Mouse (Mus musculus): ENCODE data around the gene Megf6.

Megf6 gene

GRCm38 (mm10) chr4:154239199-154239598, 68.7 kb downstream of the Megf6 start:
- in situ Hi-C loops (cut with MboI; ENCODE audit: unreplicated experiment in 2 of 2) = no loop called here

- in situ Hi-C loops (cut with MboI; ENCODE audit: unreplicated experiment in 2 of 2) = no loop called here
Measured at GRCm38 (mm10) chr4:154240608-154241007, 70.1 kb downstream of the Megf6 start.

GRCm38 (mm10) chr4:154245342-154245741, 74.8 kb downstream of the Megf6 start:
- in situ Hi-C loops (cut with MboI; ENCODE audit: unreplicated experiment in 2 of 2) = no loop called here

DNA sequence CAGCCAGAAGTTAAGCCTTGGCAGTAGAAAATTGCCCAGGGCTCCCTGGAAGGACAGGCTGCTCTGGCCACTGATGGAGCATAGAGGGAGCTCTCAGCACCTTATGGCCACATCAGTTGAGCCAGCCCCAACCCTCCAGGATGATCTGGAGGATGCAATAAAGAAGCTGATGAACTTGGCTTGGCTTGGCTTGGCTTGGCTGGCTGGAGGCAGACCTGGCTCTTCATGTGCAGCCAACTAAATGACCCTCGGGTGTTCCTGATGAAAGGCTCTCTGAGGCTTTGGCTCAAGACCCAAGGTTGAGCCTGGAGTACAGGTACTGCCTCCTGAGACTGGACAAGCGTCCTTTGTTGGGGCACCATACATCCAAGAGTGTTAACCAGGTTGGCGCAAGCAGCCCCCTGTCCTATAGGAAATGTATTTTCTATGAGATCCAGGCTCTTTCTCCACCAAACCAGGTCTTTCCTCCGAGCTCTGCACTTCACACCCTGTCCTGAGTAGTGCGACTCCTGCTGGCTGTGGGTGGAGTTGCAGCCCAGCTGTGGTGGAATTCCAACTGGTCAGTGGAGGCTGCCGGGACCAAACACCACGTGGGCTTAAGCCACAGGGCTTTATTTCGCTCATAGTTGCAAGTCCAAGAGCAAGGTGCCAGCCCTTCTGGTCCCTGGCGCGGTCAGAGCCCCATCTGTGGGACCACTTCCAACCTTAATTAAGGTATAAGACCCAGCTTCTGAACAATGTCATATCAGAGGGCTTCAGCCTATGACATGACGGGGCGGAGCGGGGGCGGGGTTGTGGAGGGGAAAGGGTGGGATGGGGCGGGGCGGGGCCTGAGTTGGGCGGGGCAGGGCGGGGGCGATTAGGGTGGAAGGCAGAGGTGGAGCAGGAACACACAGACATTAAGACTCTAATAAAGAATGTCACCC, 75.8 kb downstream of the Megf6 start:
- in situ Hi-C loops (cut with MboI; ENCODE audit: unreplicated experiment in 2 of 2) = no loop called here

DNA sequence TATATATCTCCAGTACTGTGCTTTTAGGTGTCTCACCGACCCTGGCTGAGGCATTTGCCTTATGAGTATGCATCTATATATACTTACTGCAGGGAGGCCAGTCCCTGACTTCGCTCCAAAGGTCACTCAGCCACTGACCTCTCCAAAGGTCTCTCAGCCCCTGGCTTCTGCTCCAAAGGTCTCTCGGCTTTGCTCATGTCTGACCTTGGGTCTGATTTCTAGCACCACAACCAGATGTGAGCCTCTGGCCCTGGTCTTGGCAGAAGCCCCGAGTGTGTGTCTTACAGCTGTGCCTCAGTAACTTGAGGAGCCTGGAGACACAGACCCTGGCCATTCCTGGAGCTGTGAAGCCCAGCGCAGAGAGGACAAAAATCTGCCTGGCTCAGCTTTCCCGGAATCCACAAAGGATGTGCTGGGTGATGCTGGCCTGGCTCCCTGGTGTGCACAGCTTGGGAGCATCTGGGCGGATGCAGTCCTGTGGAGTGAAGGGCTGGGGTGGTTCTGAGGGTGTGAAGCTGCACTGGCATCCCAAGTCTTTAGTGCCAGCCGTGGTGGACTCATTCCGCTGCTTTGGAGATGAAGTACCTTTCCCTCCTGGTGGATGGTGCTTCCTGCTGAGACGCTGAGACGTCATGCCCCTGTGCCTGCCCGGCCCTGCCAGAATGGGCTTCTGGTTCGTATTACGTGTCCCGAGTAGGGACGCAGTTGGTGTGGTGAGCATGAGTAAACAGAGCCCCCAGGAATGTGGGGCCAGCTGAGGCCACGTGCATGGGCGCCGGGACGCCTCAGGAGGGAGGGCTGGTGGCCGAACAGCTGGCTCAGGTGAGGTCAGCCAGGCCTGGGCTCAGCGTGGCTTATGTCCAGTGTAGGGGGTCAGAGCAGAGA, 76.9 kb downstream of the Megf6 start:
- in situ Hi-C loops (cut with MboI; ENCODE audit: unreplicated experiment in 2 of 2) = no loop called here

- in situ Hi-C loops (cut with MboI; ENCODE audit: unreplicated experiment in 2 of 2) = no loop called here
Measured at GRCm38 (mm10) chr4:154248092-154248805, 77.7 kb downstream of the Megf6 start.

- in situ Hi-C loops (cut with MboI; ENCODE audit: unreplicated experiment in 2 of 2) = no loop called here
Measured at GRCm38 (mm10) chr4:154249316-154249715, 78.8 kb downstream of the Megf6 start.

DNA sequence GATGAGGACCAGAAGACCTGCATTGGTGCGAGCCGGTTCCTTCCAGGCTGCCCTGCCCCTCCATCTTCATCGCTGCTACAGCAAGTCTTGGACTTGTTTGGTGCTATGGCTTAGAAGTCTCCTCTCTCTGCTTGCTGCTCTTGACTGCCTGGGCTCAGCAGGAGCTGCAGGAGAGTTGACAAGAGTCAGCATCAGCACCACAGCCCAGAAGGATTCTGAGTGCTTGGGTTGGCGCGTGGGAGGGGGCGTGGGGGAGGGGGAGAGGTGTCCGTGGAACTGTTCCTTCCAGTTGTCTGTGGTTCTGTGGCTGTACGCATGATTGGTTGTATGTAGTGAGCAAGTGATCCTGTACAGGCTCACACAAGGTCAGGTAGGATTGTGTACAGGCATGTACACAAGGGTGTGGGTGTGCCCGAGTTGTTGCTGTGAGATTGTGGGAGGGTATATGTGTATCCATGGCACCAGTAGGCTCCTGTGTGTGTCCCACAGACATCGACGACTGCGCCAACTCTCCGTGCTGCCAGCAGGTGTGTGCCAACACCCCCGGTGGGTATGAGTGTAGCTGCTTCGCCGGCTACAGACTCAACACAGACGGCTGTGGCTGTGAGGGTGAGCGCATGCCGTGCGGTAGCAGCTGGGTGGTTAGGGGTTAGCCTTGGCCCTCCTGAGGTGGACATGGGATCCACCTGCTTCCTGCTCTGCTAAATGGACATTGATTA, 82.2 kb downstream of the Megf6 start:
- in situ Hi-C loops (cut with MboI; ENCODE audit: unreplicated experiment in 2 of 2) = no loop called here

GRCm38 (mm10) chr4:154260755-154261154, 90.2 kb downstream of the Megf6 start:
- in situ Hi-C loops (cut with MboI; ENCODE audit: unreplicated experiment in 2 of 2) = no loop called here

DNA sequence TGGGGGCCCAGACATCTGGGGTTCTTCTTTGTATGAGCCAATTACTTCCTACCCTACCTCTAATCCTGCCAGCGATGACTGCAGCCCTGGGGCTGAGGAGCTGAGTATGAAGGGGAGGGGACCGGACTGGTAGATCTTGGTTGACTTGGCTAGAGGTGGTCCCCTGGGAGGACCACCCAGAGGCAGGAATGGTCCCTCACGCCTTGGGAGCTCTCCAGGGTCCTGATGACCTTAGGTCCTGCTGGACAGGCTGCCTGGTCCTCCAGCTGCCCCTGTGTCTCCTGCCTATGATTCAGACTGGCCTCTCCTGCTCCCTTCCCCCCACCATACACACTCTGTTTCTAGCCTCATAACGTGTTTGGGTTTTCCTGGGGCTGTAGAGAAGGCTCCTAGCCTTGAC, 91.5 kb downstream of the Megf6 start:
- in situ Hi-C loops (cut with MboI; ENCODE audit: unreplicated experiment in 2 of 2) = no loop called here

GRCm38 (mm10) chr4:154267511-154267910, 97.0 kb downstream of the Megf6 start:
- in situ Hi-C loops (cut with MboI; ENCODE audit: unreplicated experiment in 2 of 2) = no loop called here

DNA sequence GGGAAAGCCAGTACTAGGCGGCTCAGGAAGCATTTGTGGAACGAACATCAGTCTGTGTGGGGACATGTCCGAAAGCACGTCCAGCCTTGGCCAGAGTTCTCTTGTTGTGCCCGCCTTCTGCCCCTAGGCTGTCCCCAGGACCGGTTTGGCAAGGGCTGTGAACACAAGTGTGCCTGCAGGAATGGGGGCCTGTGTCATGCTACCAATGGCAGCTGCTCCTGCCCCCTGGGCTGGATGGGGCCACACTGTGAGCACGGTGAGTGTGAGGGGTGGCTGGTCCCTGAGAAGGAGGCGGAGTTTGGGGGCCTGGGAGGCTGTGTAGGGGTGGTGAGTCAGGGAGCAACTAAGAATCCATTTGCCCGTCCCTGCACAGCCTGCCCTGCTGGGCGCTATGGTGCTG, 99.0 kb downstream of the Megf6 start:
- in situ Hi-C loops (cut with MboI; ENCODE audit: unreplicated experiment in 2 of 2) = no loop called here

- in situ Hi-C loops (cut with MboI; ENCODE audit: unreplicated experiment in 2 of 2) = no loop called here
Measured at GRCm38 (mm10) chr4:154273000-154273399, 102.5 kb downstream of the Megf6 start.

DNA sequence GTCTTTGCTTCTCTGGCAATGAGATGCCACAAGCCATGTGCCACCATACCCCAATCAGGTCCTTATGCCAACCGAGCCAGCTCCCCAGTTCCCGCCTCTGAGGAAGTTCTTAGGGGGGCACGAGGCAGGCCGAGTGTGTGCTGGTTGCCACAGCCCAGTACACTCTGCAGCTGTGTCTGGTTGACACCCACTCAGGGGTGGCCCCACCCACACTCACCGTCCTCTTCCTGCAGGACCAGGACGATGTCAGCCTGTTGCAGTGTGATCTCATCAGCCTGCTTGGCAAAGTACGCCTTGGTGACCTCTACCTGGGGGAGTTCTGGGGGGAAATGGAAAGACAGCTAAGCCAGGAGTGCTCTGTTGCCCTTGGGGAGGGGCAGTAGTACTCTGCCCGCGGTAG, 109.0 kb downstream of the Megf6 start:
- in situ Hi-C loops (cut with MboI; ENCODE audit: unreplicated experiment in 2 of 2) = no loop called here

DNA sequence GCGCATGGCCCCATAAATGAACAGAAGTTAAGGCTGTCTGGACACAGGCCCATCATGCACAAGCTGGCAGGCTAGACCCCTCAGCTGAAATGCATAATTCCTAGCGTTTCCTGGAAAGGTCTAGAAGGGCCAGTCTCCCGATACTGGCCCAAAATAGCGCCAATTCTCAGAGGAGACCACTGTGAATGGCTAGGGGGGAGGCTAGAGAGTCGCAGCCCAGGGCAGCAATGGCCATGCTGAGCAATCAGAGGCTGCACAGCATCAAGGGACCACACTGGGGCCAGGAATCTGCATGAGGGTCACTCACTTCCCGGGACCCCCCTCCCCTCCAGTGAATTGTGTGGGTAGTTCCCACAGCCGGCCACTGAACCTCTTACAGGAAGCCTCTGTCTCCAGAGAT, 113.1 kb downstream of the Megf6 start:
- in situ Hi-C loops (cut with MboI; ENCODE audit: unreplicated experiment in 2 of 2) = no loop called here

DNA sequence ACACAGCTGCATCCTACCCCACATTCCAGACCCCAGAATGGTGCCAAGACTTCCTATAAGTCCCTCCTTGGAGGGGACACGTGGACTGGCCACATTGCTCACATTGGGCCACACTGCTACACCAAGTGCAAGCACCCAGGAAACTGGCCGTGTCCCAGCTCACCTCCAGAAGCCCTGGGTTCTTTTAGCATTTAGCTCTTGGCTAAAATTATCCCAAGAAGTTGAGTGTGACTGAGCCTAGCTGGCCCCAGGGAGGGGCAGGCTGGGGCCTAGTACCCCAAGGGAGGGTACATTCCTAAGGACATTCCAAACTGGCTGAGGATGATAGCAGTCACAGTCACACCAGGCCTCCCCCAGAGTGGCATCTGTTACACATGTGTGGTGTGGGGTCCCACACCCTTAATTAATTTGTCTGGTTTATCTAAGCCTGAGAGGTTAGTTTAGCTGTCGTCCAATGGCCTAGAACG, 123.2 kb downstream of the Megf6 start:
- in situ Hi-C loops (cut with MboI; ENCODE audit: unreplicated experiment in 2 of 2) = no loop called here

DNA sequence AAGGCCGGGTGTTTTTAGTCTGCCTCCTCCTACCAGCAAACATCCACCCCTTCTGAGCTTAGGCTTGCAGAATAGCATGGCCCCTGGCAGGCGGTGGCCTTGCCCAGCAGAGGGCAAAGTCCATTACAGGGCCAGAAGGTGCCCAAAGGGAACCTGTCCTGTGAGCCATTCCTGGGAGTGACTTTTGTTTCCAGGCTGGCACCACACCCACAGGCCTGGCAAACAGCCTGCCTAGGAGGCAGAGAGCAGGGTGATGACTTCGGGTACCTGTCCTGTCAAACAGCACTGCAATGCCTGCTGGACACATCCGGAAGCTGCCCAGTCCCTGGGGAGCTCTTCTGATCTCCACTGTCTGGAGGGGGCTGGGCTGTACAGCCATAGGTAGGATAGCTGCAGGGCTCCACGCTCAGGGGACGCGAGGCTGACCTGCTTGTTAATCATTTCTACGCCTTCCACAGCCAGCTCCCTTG, 123.8 kb downstream of the Megf6 start:
- in situ Hi-C loops (cut with MboI; ENCODE audit: unreplicated experiment in 2 of 2) = no loop called here

DNA sequence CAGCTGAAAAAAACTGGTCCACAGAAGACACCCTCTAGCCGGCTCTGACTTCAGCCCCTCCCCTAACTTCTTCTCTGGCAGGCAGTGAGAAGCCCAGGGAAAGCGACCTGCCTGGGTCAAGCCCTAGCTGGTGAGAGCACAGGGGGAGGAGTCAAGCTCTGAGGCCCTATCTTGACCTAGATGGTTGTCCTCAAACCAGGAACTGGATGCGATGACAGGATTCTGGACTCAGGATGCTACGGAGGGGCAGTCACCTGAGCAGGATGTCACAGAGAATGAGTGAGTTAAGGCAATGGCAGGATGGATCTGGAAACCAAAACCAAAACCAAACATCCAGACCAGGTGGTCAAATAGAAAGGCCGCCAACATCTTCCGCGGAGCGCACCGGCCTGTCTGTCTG, 127.2 kb downstream of the Megf6 start:
- in situ Hi-C loops (cut with MboI; ENCODE audit: unreplicated experiment in 2 of 2) = no loop called here

- in situ Hi-C loops (cut with MboI; ENCODE audit: unreplicated experiment in 2 of 2) = no loop called here
Measured at GRCm38 (mm10) chr4:154299541-154300271, 129.2 kb downstream of the Megf6 start.

Measured in v-Abl transformed pro-B cells (cell line).